Mouse (Mus musculus) T-helper 1 cell (primary cell): Measurements from ENCODE around the gene Lexm.

Experiments
- in situ Hi-C: fragments of 300-600 bp; cut with MboI, MseI; formaldehyde crosslinking; loops from one replicate; pipeline ENCODE4 v1.15.1; 2025; ENCODE audit warnings: high pct_unique_total_duplicates

Lexm gene

DNA sequence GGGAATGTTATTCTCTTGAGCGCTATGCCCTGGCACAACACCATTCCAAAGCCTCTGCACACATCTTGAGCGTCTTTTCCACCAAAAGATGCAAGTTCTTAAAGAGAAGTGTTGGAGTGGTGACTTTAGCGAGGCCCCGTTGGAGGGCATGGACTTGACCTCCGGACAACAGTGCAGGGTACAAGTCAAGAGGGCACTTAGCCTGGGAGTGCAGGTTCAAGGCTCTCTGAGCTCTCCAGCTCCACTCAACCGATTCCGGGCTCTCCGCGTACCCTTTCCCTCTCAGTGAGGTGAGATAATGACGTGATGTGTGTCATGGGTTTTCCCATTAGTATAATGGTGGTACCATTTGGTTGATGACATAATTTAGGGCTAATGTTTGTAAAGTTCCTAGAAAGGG is 7.2 kb upstream of the Lexm start:
- in situ Hi-C loops: no loop called here

DNA sequence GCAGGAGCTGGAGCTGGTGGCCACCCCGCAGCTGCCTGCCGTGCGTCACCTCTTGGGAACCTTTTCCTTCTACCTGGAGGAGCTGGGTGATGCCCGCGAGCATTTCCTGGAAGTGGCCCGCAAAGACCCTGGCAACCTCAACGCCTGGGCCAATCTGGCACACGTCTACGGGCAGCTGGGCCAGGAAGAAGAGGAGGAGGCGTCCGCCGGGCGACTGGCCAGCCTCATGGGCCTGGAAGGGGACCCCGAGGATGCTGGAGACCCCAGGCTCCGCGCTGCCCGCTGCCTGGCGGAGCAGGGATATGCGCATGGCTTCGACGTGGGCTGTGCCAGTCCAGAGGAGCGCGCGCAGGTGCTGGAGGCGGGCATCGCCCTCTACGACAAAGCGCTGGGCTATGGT is 5.7 kb upstream of the Lexm start:
- in situ Hi-C loops: no loop called here

DNA sequence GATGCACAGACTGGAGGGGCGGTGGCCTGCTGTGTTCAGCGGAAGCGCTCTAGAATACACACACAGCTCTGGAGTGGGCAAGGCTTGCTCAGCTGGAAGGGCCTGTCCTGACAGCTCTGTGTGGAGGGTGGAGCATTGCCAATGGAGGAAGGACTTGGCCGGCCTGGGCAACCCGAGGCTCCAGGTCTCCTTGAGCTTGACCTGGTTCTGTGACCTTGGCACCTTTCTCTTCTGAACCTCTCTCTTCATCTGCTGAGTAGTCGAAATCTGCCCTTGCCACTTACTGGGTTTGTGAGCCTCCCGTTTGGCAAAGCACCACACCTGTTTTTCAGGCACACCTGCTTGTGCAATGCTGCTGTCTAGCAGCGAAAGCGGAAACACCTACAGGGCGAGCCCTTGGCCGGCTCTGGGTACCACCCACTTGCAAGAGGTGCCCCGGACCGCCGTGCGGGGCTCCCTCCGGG is 5.0 kb upstream of the Lexm start, which contains the start of gene Ttc22:
Ttc22 (plus strand) TSS at position 403 of the 464 bp plus-strand sequence.
- in situ Hi-C loops: no loop called here

DNA sequence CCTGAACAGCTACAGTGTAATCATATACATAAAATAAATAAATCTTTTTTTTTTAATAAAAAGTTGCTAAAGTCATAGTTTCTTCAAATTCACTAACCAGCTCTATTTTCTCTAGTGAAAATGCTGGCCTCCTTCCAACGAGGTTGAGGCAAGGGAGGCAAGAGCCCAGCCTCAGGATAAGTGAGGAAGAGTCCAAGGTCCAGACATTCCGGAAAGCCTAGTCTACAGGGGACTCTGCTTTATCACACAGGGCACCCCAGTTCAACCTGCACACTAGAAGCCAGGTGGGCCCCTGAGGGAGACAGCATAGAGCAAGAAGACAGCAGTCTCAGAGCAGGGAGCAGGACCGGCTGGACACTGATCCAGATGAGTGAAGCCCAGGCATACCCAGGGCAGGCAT is 4.4 kb upstream of the Lexm start:
- in situ Hi-C loops: no loop called here

DNA sequence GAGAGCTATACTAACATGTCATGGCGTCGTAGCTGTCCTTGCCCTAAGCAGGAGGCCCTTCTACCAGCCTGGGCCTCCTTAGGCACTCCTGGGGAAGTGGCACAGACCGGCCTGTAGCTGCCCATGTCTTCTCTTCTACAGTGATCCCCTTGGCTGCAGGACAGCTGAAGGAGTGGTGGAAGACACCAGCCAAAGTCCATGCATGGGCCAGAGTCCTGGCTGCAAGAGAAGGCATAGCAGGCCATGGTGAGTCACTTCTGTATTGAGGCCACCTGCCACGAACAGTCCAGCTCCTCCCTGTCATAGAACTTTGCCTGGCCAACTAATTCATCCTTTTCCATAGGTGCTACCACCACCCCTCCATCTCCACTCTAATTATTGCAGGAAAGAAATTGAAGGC is 1.9 kb upstream of the Lexm start:
- in situ Hi-C loops: no loop called here

DNA sequence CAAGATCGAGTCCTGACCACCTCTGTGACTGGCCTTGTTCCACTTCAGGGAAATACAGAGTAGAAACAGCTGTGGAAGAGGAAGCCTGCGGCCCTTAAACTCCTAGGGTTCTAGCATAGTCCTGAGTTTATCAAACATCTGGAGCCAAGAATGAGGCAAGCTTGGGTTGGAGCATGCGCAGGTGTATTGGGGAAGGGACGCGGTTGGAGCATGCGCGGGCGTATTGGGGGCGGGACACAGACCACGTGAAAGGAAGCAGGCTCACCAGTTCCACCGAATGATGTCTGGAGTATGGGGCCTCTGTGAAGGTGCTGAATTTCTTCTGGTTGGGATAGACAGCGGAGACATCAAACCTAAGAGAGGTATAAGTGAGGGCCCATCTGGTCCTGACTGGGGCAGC is 1.4 kb downstream of the Lexm start:
- in situ Hi-C loops: no loop called here

DNA sequence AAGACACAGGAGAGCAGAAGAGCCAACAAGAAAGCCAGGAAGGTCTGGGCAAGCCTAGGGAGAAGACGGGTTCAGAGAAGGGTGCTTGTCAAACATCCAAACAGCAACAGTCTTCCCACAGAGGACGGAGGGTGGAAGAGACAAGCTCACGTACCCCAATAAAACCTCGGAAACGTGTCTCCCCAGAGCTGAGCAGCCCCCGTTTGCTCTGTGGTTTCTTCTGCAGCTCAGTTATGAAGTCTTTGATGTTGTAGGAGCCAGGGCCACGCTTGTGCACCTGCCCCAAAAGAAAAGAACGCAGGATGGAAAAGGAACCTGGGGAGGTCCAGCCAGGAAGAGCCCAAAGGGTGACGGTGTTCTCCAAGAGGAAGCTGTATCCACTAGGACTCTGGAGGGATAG is 2.2 kb downstream of the Lexm start:
- in situ Hi-C loops: no loop called here

DNA sequence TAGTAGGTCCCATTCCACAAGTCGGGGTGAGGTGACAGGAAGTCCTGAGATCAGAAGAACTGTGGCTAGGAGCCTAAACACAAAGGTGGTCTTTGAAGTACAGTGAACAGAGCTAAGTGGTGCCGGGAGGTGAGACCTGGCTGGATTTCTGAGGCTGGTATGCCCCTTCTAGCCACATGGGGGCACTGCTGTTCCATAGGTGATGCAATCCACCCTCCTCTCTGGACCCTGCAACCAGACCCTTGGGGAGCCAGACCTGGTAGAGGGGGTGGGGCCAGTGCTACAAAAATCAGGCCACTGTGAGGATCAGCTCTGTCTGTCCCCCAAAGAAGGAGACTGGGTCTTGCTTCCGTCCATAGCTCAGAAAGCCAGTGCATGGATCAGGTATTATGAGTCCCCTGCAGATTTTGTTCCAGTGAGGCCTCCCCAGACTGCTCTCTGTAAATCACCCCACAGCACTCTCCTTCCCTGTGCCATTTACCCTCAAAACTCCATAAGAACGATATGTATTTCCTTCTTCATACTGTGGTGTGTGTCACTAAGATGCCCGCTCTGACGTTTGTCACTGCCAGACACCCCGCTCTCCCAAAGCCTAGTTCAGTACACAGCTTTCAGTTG is 2.8 kb downstream of the Lexm start:
- in situ Hi-C loops: no loop called here

DNA sequence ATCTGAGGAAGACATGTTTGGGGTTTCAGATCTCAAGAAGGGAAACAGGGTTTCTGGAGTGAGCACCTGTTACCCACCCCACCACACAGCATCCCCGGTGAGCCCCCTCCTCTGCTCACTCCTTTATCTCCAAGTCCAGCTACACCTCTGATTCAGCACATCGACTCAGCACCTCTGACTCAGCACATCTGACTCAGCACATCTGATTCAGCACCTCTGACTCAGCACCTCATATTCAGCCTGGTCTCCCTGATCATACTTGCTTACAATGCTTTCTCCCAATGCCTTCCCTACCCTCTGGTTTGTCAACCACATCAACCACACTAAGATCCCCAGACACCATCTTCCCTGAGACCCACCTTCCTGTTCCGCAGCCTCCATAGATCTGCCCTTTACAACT is 3.5 kb downstream of the Lexm start:
- in situ Hi-C loops: no loop called here

DNA sequence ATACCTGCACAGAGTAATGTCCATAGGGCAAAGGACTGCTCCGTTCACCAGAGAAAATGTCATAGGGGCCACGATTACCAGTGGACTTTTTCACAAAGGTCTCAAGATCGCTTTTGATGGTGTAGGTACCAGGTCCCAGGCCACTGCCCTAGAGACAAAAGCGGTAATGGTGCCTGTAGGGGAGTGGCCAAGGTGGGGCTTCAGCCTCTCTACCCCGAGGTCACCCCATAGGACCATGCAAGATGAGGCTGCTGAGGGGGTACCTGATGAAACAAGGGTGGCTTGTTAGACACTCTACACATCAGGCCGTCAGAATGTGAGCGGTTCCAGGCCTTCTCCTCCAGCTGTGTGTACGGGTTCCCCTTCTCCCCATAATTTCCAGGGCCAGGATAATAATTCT is 3.9 kb downstream of the Lexm start:
- in situ Hi-C loops: no loop called here

DNA sequence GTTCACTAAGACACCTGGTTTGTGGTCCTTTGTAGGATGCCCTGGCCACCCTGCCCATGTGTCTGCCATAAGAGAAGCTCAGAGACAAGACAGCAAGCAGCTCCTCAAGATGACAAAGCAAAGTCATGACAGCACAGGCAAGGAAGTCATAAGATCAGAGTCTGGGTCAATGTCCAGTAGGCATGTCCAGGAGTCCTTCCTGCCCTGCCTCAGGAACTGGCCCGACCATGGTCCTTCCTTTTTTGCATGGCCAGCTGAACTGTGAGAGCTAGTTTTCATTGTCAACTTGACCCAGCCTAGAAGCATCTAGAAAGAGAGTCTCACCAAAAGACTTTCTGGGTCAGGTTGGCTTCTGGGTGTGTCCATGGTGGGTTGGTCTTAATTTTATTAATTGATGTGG is 9.1 kb downstream of the Lexm start:
- in situ Hi-C loops: no loop called here

DNA sequence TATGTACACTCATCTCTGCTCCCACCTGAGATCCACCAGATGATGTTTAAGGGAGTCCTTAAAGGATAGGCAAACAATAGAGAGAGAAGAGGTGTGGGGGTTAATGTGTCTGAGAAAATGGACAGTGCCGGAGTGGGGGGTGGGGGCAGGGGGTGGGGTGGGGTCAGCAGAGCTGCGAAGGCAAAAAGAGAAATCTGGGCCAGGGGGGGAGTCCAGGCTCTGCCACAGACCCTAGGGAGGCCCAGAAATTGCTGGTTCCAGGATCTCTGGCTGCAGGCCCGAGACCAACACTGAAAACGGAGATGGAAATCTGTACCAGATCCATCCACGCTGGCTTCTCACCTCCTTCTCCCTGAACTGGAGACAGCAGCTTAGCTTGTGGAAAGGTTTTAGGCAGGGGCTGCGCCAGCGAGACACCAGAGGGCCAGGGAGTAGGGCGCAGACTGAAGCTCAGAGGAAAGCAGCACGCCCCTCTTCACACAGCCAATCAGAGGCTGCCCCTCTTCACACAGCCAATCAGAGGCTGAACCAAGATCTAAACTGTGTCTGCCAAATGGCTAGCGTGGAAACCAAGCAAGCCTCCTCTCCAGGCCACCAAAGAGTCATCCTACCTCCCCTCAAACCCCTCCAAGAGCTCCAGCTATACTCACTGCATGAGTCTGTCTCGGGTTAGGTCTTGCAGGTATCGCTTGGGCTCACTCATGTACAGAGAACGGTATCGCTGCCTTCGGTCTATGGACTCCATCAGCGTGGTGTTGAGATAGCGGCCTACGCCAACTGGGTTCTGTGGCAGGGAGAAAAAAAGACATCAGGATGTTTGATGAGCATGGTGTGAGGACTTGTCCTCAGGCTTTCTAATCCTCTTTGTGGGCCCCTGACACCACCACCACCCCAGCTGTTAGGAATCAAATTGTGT is 10.1 kb downstream of the Lexm start:
- in situ Hi-C loops: no loop called here

DNA sequence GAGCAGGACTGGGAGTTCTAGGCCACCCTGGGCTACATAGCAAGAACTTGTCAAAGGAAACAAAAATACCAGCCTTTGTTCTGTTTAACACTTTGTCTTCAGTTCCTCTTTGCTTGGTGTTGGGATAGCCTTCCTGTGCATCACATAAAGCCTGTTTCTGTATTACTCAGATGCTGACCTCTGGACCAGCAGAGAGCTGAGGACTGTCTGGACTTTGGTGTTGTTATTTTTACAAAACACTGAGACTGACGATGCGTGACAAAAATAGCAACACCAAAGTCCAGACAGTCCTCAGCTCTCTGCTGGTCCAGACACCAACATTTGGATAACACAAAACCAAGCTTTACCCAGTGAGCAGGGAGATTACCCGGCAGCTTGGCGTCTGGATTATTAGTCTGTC is 16.3 kb downstream of the Lexm start:
- in situ Hi-C loops: no loop called here

DNA sequence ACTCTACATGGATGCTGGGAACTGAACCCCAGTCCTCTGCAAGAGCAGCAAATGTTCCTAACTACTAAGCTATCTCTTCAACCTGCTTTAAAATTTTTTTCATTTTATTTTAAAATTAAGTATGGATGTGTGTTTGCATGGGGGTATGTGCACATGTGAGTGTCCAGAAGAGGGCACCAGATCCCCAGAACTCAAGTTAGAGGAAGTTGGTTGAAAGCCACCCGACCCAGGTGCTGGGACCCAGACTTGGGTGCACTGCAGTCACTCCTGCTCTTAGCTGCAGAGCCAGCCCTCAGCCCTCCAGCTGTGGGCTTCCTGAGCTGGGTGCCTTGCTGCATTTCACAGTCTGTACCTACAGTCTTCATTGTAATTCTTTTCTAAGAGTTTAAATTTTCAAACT is 17.6 kb downstream of the Lexm start:
- in situ Hi-C loops: loop anchor here (10.0 kb wide), 1 partner anchor 705 kb away; the partner anchor contains the start of gene Dio1

DNA sequence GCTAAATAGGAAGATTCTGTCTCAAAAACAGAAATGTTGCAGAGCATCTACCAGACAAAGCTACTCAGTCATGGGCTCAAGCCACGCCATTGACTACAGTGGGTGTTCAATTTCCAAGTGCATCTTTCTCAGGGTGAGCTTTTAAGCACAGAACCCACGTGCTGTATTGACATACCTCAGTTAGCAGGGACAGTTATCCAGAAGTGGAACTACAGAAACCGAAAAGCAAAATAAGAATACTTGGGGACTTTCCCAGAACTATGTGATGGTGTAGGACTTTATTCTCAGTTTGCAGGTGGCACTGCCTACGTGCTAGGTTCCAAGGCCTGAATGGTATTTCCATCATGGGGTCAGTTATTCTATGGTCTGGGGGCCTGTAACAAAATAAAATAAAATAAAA is 19.3 kb downstream of the Lexm start:
- in situ Hi-C loops: loop anchor here (10.0 kb wide), 1 partner anchor 707 kb away; the partner anchor contains the start of gene Dio1

DNA sequence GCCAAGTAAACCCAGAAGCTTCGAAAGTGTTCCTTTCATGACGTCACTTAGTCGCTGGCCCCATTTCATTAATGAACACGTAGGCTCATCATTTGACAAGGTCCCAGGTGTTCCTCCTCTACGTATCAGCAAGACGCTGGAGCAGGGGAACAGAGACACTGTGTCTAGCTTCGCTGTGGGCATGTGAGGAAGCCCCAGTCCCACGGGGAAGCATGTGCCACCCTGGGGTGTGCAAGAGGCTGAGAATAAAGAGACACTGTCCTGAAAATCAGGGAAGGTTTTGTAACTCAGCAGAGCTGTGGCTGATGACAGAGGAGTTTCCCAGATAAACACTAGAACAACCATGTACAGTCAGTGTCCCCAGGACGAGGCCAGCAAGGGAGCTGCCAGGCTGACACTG is 20.0 kb downstream of the Lexm start:
- in situ Hi-C loops: loop anchor here (10.0 kb wide), 1 partner anchor 708 kb away; the partner anchor contains the start of gene Dio1

DNA sequence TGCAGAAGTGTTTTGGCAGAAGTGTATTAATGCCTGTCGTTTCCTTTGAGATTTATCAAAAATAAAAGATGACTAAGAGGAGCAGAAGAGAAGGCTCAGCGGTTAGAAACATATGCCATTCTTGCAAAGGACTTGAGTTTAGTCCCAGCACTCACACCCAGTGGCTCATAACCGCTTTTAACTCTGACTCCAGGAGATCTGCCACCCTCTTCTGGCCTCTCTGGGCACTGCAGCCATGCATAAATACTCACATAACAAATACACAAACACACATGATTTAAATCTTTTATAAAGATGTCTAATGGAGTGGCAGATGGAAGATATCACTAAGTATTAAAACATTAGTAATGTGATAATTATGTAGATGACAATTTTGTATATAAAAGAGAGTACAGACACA is 20.8 kb downstream of the Lexm start:
- in situ Hi-C loops: loop anchor here (10.0 kb wide), 1 partner anchor 709 kb away; the partner anchor contains the start of gene Dio1

DNA sequence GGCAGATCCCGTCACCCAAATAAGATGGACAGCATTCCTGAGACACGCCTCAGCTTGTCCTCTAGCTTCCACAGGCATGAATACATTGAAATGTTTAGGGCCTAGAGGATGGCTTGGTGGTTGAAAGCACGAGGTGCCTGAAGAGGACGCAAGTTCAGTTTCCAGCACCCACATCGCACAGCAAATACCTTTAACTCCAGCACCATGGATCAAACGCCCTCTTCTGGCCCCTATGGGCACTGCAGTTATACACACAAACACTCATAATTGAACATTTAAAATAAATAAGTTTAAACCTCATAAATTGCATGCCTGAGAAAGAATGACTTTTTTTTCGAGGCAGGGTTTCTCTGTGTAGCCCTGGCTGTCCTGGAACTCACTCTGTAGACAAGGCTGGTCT is 23.4 kb downstream of the Lexm start:
- in situ Hi-C loops: loop anchor here (10.0 kb wide), 1 partner anchor 711 kb away; the partner anchor contains the start of gene Dio1

DNA sequence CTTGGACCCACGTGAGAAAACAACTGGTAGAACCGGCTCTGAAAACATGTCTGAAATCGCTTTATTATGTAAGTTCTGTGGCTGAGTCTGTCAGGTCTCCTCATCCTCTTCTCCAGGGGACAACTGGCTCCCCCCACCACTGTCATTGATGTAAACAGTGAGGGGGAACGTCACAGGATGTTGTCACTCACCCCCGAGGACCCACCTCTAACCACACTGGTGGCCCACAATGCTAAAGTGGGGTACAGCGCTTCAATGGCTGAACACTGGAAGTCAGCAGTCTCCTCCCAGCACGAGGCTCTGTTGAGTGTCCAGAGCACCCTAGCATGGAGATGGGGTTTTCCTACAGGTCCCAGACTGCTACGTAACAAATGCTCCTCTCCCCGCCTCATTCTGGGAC is 26.2 kb downstream of the Lexm start:
- in situ Hi-C loops: loop anchor here (10.0 kb wide), 1 partner anchor 714 kb away; the partner anchor contains the start of gene Dio1

DNA sequence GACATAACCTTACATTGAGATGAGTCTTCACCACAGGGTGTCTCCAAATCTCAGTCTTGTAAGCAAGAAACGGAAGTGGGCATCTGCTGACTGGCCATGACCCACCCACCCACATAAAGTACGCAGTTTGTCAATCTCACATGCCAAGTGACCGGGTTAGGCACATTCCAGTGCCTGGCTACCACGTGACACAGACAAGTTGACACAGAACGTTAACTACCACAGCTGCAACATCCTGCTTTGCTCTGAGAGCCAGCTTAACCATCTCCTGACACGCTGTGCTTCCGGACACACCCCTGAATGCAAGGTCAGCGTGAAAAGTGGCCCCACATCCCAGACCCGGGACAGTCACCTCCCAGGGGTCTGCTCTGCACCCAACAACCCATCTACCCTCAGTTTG is 26.9 kb downstream of the Lexm start:
- in situ Hi-C loops: loop anchor here (10.0 kb wide), 1 partner anchor 715 kb away; the partner anchor contains the start of gene Dio1

DNA sequence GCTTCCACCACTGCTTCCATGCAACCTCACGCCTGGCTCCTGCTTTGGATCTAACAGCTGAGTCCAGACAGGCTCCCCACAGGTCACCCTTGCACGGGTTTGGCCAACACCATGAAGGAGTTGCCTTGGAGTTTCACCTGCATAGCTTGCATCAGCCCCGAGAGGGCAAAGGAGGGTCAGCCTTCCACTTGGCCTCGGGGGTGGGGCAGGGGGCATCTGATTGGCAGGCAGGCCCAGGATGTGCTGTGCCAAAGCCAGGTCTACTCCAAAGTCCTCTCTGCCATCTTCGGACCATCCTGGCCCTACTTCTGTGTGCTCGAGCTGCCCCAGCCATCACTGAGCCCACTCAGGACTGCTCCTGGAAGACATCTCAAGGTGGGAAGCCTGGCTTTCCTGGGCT is 30.0 kb downstream of the Lexm start:
- in situ Hi-C loops: no loop called here

DNA sequence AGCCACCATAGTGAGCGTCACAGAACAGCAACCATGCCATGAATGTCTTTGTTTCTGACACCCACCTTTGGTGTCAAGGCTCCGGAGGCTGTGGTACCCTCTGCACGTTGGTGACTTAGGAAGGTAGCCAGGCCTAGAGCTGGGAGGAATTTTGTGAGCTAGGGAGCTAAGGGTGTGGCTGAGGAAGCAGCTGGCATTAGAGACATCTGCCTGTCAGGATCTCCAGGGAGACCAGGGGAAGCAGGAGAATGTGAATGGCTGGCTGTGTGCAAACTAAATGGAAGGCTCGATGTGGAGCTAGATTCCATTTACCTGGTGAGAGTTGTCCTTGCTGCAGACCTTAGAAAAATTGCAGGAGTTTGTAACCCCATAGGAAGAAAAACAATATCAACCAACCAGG is 32.4 kb downstream of the Lexm start:
- in situ Hi-C loops: no loop called here
